Mouse (Mus musculus): ENCODE measurements around the gene Gse1.

DNA sequence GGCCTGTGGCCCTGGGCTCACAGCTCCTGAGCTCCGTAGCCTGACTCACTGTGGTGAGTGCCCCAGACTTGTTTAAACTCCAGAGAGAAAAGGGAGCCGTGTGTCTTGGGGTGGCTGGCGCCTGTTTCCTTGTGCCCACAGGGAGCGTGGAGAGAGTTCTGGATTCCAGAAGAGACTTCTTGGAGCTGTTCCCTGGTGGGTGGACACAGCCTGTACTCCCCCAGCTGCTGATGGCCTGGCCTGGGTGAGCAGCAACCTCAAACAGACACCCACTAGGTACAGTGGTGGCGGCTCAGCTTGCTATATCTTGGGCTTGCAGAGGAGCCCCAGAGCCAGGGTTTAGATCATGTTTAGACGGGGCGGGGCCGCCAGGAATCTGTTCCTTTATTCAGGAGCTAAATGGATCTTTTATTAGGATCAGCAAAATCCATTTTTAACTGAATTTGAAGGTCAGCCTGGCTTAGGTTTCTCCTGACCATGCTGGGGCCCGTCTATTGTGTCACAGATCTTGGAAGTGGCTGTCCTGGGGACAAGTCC is 21.6 kb downstream of the Gse1 start:
- TF ChIP-seq ZC3H11A (IDR thresholded peaks at IDR 0.05; ENCODE audit: borderline replicate concordance, low read depth, low read length) (no peak), HCFC1 (IDR thresholded peaks at IDR 0.05; ENCODE audit: borderline replicate concordance, insufficient read depth, low read length) (no peak), CHD2 (IDR thresholded peaks at IDR 0.05; ENCODE audit: low read depth, low read length) (no peak), ZNF384 (IDR thresholded peaks at IDR 0.05; ENCODE audit: low read depth, low read length) (no peak)
